Mouse (Mus musculus) brain, embryonic 14.5 days (tissue): ENCODE measurements around the gene Auts2.

Experiments used
- CTCF ChIP-seq: fragments of 200-500 bp; IDR thresholded peaks from 2 replicates; pipeline ENCODE4 v1.5.1; 2012; ENCODE audit warnings: inconsistent platforms, mild to moderate bottlenecking, moderate library complexity, borderline replicate concordance; ENCODE audit not compliant: insufficient read depth, insufficient read length; ENCODE audit errors: extremely low read depth
- POLR2A ChIP-seq: fragments of 200-500 bp; IDR thresholded peaks from 2 replicates; pipeline ENCODE4 v1.6.1; 2012; ENCODE audit warnings: mild to moderate bottlenecking, inconsistent platforms, borderline replicate concordance; ENCODE audit not compliant: poor library complexity, insufficient read depth, insufficient read length, severe bottlenecking; ENCODE audit errors: extremely low read depth

- TF ChIP-seq CTCF = no peak
- TF ChIP-seq POLR2A = no peak
These were observed 704.1 kb downstream of the Auts2 start for GRCm38 (mm10) chr5:131839023-131839422.
